Mouse (Mus musculus) hindbrain, embryonic 15.5 days (tissue): ENCODE measurements around the gene Ptger3. TPM values are rescaled to one million over a fixed set of nuclear protein-coding genes. Genes with fewer than 3 reads are reported as not detected.

Experiments used
- ATAC-seq: fragments of 200-750 bp; cut with Nextera tagmentation; 2 replicates; pipeline ENCODE4 v1.8.0; 2017; ENCODE audit warnings: low read depth, moderate number of reproducible peaks, moderate TSS enrichment; ENCODE audit not compliant: low FRiP score
- H3K27ac ChIP-seq: fragments of 300-500 bp; sonication (generic); replicated peaks from 2 replicates; pipeline ENCODE4 v1.5.1; 2015; ENCODE audit warnings: mild to moderate bottlenecking, inconsistent platforms
- H3K27me3 ChIP-seq: fragments of 300-500 bp; sonication (generic); 2 replicates; pipeline ENCODE4 v1.6.1; 2015; ENCODE audit warnings: control low read depth, inconsistent platforms
- H3K36me3 ChIP-seq: fragments of 300-500 bp; sonication (generic); 2 replicates; pipeline ENCODE4 v1.6.1; 2015; ENCODE audit warnings: control low read depth, inconsistent platforms
- H3K4me1 ChIP-seq: fragments of 300-500 bp; sonication (generic); replicated peaks from 2 replicates; pipeline ENCODE4 v1.6.1; 2015; ENCODE audit warnings: control low read depth, inconsistent platforms
- H3K4me2 ChIP-seq: fragments of 300-500 bp; sonication (generic); 2 replicates; pipeline ENCODE4 v1.6.1; 2015; ENCODE audit warnings: moderate library complexity, mild to moderate bottlenecking, inconsistent platforms
- H3K4me3 ChIP-seq: fragments of 300-500 bp; sonication (generic); 2 replicates; pipeline ENCODE4 v1.5.1; 2015; ENCODE audit warnings: mild to moderate bottlenecking, inconsistent platforms
- H3K9ac ChIP-seq: fragments of 300-500 bp; sonication (generic); 2 replicates; pipeline ENCODE4 v1.6.1; 2015; ENCODE audit warnings: inconsistent platforms
- H3K9me3 ChIP-seq: fragments of 300-500 bp; sonication (generic); 2 replicates; pipeline ENCODE4 v1.6.1; 2016; ENCODE audit warnings: control low read depth, inconsistent platforms
- WGBS: fragments of 180-500 bp; shearing (Covaris S2); methylation state at CpG from one replicate; pipeline ENCODE4 v1.1.7; 2015; 5-methylcytosine and 5-hydroxymethylcytosine counted together
- polyA plus RNA-seq: library from polyadenylated mRNA; unstranded; fragments of >200 nt; fragmentation: Nextera tagmentation; extraction: Ambion mirVana; gene quantifications from 2 replicates; pipeline ENCODE4 v1.2.1, GENCODE M21; 2015

The Ptger3 gene
- polyA plus RNA-seq, 1 experiment from 2014 or later = 6.1 TPM

- H3K27ac ChIP-seq = no peak overlapping the region
- WGBS = 84% methylated on average over 6 of the region's 6 CpGs
- H3K4me1 ChIP-seq = peaks cover 9% of the 10 kb centered on the region
- H3K4me2 ChIP-seq = no peak overlapping the region
- no peaks in the 10 kb centered on the region for H3K36me3 ChIP-seq
- H3K9ac ChIP-seq = no peak overlapping the region
- H3K9me3 ChIP-seq = no peaks in the 10 kb centered on the region
- no peak for ATAC-seq
- peaks cover 27% of the 10 kb centered on the region for H3K27me3 ChIP-seq
- H3K4me3 ChIP-seq = no peak overlapping the region
Measured at GRCm38 (mm10) chr3:157572011-157572410, 5.3 kb downstream of the Ptger3 start.

GRCm38 (mm10) chr3:157575441-157576342 lies 9.0 kb downstream of the Ptger3 start:
- WGBS = 80% methylated on average over 9 of the region's 9 CpGs
- Histone ChIP-seq H3K27ac (no peak overlapping the region), H3K9ac (no peak overlapping the region), H3K4me2 (no peak overlapping the region), H3K9me3 (no peaks in the 10 kb centered on the region), H3K4me1 (no peaks in the 10 kb centered on the region), H3K27me3 (no peaks in the 10 kb centered on the region), H3K36me3 (no peaks in the 10 kb centered on the region), H3K4me3 (no peak overlapping the region)
- ATAC-seq = no peak

GRCm38 (mm10) chr3:157576343-157576722 lies 9.6 kb downstream of the Ptger3 start:
- no peak overlapping the region for H3K4me3 ChIP-seq
- no peak for ATAC-seq
- no peaks in the 10 kb centered on the region for H3K9me3 ChIP-seq
- no peak overlapping the region for H3K4me2 ChIP-seq
- H3K4me1 ChIP-seq = no peaks in the 10 kb centered on the region
- H3K27me3 ChIP-seq = no peaks in the 10 kb centered on the region
- H3K27ac ChIP-seq = no peak overlapping the region
- no peak overlapping the region for H3K9ac ChIP-seq
- WGBS = 73% methylated on average over 1 of the region's 1 CpGs
- no peaks in the 10 kb centered on the region for H3K36me3 ChIP-seq

GRCm38 (mm10) chr3:157576862-157577261 lies 10.2 kb downstream of the Ptger3 start:
- Histone ChIP-seq H3K4me2 (no peak overlapping the region), H3K9me3 (no peaks in the 10 kb centered on the region), H3K27ac (no peak overlapping the region), H3K9ac (no peak overlapping the region), H3K4me1 (no peaks in the 10 kb centered on the region), H3K27me3 (no peaks in the 10 kb centered on the region), H3K4me3 (no peak overlapping the region), H3K36me3 (no peaks in the 10 kb centered on the region)
- 88% methylated on average over 1 of the region's 1 CpGs for WGBS
- no peak for ATAC-seq

- Histone ChIP-seq H3K4me3 (no peak overlapping the region), H3K4me1 (no peaks in the 10 kb centered on the region), H3K9ac (no peak overlapping the region), H3K27me3 (no peaks in the 10 kb centered on the region), H3K36me3 (no peaks in the 10 kb centered on the region), H3K27ac (no peak overlapping the region), H3K9me3 (no peaks in the 10 kb centered on the region), H3K4me2 (no peak overlapping the region)
- ATAC-seq = no peak
- WGBS = 89% methylated on average over 5 of the region's 5 CpGs
Measured at GRCm38 (mm10) chr3:157578469-157579170, 11.9 kb downstream of the Ptger3 start.

GRCm38 (mm10) chr3:157579376-157579775 lies 12.7 kb downstream of the Ptger3 start:
- ATAC-seq = no peak
- H3K27ac ChIP-seq = no peak overlapping the region
- no peak overlapping the region for H3K4me3 ChIP-seq
- no peak overlapping the region for H3K4me2 ChIP-seq
- H3K4me1 ChIP-seq = no peaks in the 10 kb centered on the region
- WGBS = 62% methylated on average over 2 of the region's 2 CpGs
- H3K27me3 ChIP-seq = no peaks in the 10 kb centered on the region
- H3K36me3 ChIP-seq = no peaks in the 10 kb centered on the region
- no peaks in the 10 kb centered on the region for H3K9me3 ChIP-seq
- H3K9ac ChIP-seq = no peak overlapping the region

GRCm38 (mm10) chr3:157580299-157580698 lies 13.6 kb downstream of the Ptger3 start:
- Histone ChIP-seq H3K4me2 (no peak overlapping the region), H3K36me3 (no peaks in the 10 kb centered on the region), H3K27me3 (no peaks in the 10 kb centered on the region), H3K9ac (no peak overlapping the region), H3K9me3 (no peaks in the 10 kb centered on the region), H3K27ac (no peak overlapping the region), H3K4me1 (no peaks in the 10 kb centered on the region), H3K4me3 (no peak overlapping the region)
- 75% methylated on average over 4 of the region's 4 CpGs for WGBS
- no peak for ATAC-seq

GRCm38 (mm10) chr3:157581755-157582154 lies 15.1 kb downstream of the Ptger3 start:
- Histone ChIP-seq H3K4me2 (no peak overlapping the region), H3K9ac (no peak overlapping the region), H3K4me3 (no peak overlapping the region), H3K27ac (no peak overlapping the region), H3K4me1 (no peaks in the 10 kb centered on the region), H3K27me3 (no peaks in the 10 kb centered on the region), H3K9me3 (no peaks in the 10 kb centered on the region), H3K36me3 (no peaks in the 10 kb centered on the region)
- no peak for ATAC-seq
- 26% methylated on average over 2 of the region's 2 CpGs for WGBS

- no peak overlapping the region for H3K27ac ChIP-seq
- H3K9me3 ChIP-seq = no peaks in the 10 kb centered on the region
- WGBS = 43% methylated on average over 5 of the region's 5 CpGs
- H3K4me3 ChIP-seq = no peak overlapping the region
- H3K36me3 ChIP-seq = no peaks in the 10 kb centered on the region
- no peaks in the 10 kb centered on the region for H3K4me1 ChIP-seq
- H3K4me2 ChIP-seq = no peak overlapping the region
- H3K9ac ChIP-seq = no peak overlapping the region
- peak; percentile 66; the same call in 1 of the 2 replicates for ATAC-seq
- no peaks in the 10 kb centered on the region for H3K27me3 ChIP-seq
Measured at GRCm38 (mm10) chr3:157582626-157583405, 16.1 kb downstream of the Ptger3 start.

- Histone ChIP-seq H3K27ac (no peak overlapping the region), H3K4me3 (no peak overlapping the region), H3K4me1 (no peaks in the 10 kb centered on the region), H3K27me3 (no peaks in the 10 kb centered on the region), H3K9ac (no peak overlapping the region), H3K4me2 (no peak overlapping the region), H3K36me3 (no peaks in the 10 kb centered on the region), H3K9me3 (no peaks in the 10 kb centered on the region)
- no peak for ATAC-seq
- WGBS = 82% methylated on average over 7 of the region's 7 CpGs
Measured at GRCm38 (mm10) chr3:157597837-157598379, 31.2 kb downstream of the Ptger3 start.

GRCm38 (mm10) chr3:157604684-157605410 lies 38.2 kb downstream of the Ptger3 start:
- H3K4me1 ChIP-seq = no peaks in the 10 kb centered on the region
- no peak overlapping the region for H3K4me2 ChIP-seq
- H3K27me3 ChIP-seq = no peaks in the 10 kb centered on the region
- H3K9ac ChIP-seq = no peak overlapping the region
- 87% methylated on average over 6 of the region's 6 CpGs for whole genome bisulfite sequencing
- no peak overlapping the region for H3K27ac ChIP-seq
- no peaks in the 10 kb centered on the region for H3K36me3 ChIP-seq
- H3K9me3 ChIP-seq = no peaks in the 10 kb centered on the region
- ATAC-seq = no peak
- no peak overlapping the region for H3K4me3 ChIP-seq
